Mouse (Mus musculus): ENCODE measurements around the gene Sh3pxd2a. TPM values are rescaled to one million over a fixed set of nuclear protein-coding genes. Genes with fewer than 3 reads are reported as not detected.

Gene Sh3pxd2a
- total RNA-seq, 2 experiments from 2014 or later: 33.9 to 35.9 TPM

- intact Hi-C loops (cut with DNase I): no loop called here
Measured at GRCm38 (mm10) chr19:47266070-47266801, 198.0 kb downstream of the Sh3pxd2a start.

GRCm38 (mm10) chr19:47264322-47265092 lies 199.7 kb downstream of the Sh3pxd2a start:
- intact Hi-C loops (cut with DNase I): loop anchor here (1.0 kb wide), 1 partner anchor 75 kb away; no protein-coding TSS in a partner anchor
- peak; percentile 73 to 78 for DNase-seq (ENCODE audit: low spot score in 2 of 2)

More at GRCm38 (mm10) chr19:47266070-47266801, 198.0 kb downstream of the Sh3pxd2a start:
- no peak for DNase-seq (ENCODE audit: low spot score in 2 of 2)

GRCm38 (mm10) chr19:47263621-47264020 lies 200.6 kb downstream of the Sh3pxd2a start:
- peak in 1 of 2 experiments; percentile 39 for DNase-seq (ENCODE audit: low spot score in 2 of 2)

GRCm38 (mm10) chr19:47261196-47261595 lies 203.0 kb downstream of the Sh3pxd2a start:
- peak in 1 of 2 experiments; percentile 88 for DNase-seq (ENCODE audit: low spot score in 2 of 2)
- intact Hi-C loops (cut with DNase I): loop anchor here (2.0 kb wide), 1 partner anchor 82 kb away; the partner anchor contains the start of gene Neurl1a

More at GRCm38 (mm10) chr19:47263621-47264020, 200.6 kb downstream of the Sh3pxd2a start:
- intact Hi-C loops (cut with DNase I): loop anchor here (1.0 kb wide), 1 partner anchor 76 kb away; no protein-coding TSS in a partner anchor

- no peak for DNase-seq (ENCODE audit: low spot score in 2 of 2)
- intact Hi-C loops (cut with DNase I): no loop called here
Measured at GRCm38 (mm10) chr19:47259581-47259980, 204.6 kb downstream of the Sh3pxd2a start.

GRCm38 (mm10) chr19:47255919-47256318 lies 208.3 kb downstream of the Sh3pxd2a start:
- intact Hi-C loops (cut with DNase I): loop anchor here (2.0 kb wide), 1 partner anchor 139 kb away; no protein-coding TSS in a partner anchor
- no peak for DNase-seq (ENCODE audit: low spot score in 2 of 2)

- intact Hi-C loops (cut with DNase I): no loop called here
- no peak for DNase-seq (ENCODE audit: low spot score in 2 of 2)
Measured at GRCm38 (mm10) chr19:47255036-47255435, 209.2 kb downstream of the Sh3pxd2a start.

GRCm38 (mm10) chr19:47253053-47253628 lies 211.1 kb downstream of the Sh3pxd2a start:
- DNase-seq (ENCODE audit: low spot score in 2 of 2): no peak
- intact Hi-C loops (cut with DNase I): no loop called here

GRCm38 (mm10) chr19:47250931-47251330 lies 213.3 kb downstream of the Sh3pxd2a start:
- intact Hi-C loops (cut with DNase I): no loop called here
- DNase-seq (ENCODE audit: low spot score in 2 of 2): no peak

GRCm38 (mm10) chr19:47248906-47249568 lies 215.2 kb downstream of the Sh3pxd2a start:
- intact Hi-C loops (cut with DNase I): no loop called here
- no peak for DNase-seq (ENCODE audit: low spot score in 2 of 2)

GRCm38 (mm10) chr19:47248296-47248695 lies 215.9 kb downstream of the Sh3pxd2a start:
- intact Hi-C loops (cut with DNase I): no loop called here

GRCm38 (mm10) chr19:47247791-47248190 lies 216.4 kb downstream of the Sh3pxd2a start:
- no peak for DNase-seq (ENCODE audit: low spot score in 2 of 2)

More at GRCm38 (mm10) chr19:47248296-47248695, 215.9 kb downstream of the Sh3pxd2a start:
- no peak for DNase-seq (ENCODE audit: low spot score in 2 of 2)

GRCm38 (mm10) chr19:47245512-47245911 lies 218.7 kb downstream of the Sh3pxd2a start:
- no peak for DNase-seq (ENCODE audit: low spot score in 2 of 2)
- intact Hi-C loops (cut with DNase I): no loop called here

More at GRCm38 (mm10) chr19:47247791-47248190, 216.4 kb downstream of the Sh3pxd2a start:
- intact Hi-C loops (cut with DNase I): no loop called here

GRCm38 (mm10) chr19:47242227-47242626 lies 222.0 kb downstream of the Sh3pxd2a start:
- DNase-seq (ENCODE audit: low spot score in 2 of 2): peak in 1 of 2 experiments; percentile 31
- intact Hi-C loops (cut with DNase I): no loop called here

GRCm38 (mm10) chr19:47240957-47241356 lies 223.2 kb downstream of the Sh3pxd2a start:
- intact Hi-C loops (cut with DNase I): no loop called here
- no peak for DNase-seq (ENCODE audit: low spot score in 2 of 2)

GRCm38 (mm10) chr19:47240076-47240475 lies 224.1 kb downstream of the Sh3pxd2a start:
- no peak for DNase-seq (ENCODE audit: low spot score in 2 of 2)
- intact Hi-C loops (cut with DNase I): no loop called here

- no peak for DNase-seq (ENCODE audit: low spot score in 2 of 2)
- intact Hi-C loops (cut with DNase I): no loop called here
Measured at GRCm38 (mm10) chr19:47233087-47233486, 231.1 kb downstream of the Sh3pxd2a start.

GRCm38 (mm10) chr19:47232077-47232865 lies 231.9 kb downstream of the Sh3pxd2a start:
- intact Hi-C loops (cut with DNase I): no loop called here

GRCm38 (mm10) chr19:47231389-47231788 lies 232.8 kb downstream of the Sh3pxd2a start:
- no peak for DNase-seq (ENCODE audit: low spot score in 2 of 2)
- intact Hi-C loops (cut with DNase I): no loop called here

More at GRCm38 (mm10) chr19:47232077-47232865, 231.9 kb downstream of the Sh3pxd2a start:
- no peak for DNase-seq (ENCODE audit: low spot score in 2 of 2)
